Mouse (Mus musculus) ES-E14 (cell line): ENCODE measurements around the gene Acsm4. TPM values are rescaled to one million over a fixed set of nuclear protein-coding genes. Genes with fewer than 3 reads are reported as not detected.

Experiments
- DNase-seq: peaks from one replicate; pipeline ENCODE4 v3.0.0-alpha.2; 2013; ENCODE audit warnings: low read depth, low spot score
- H3K27ac ChIP-seq: 2 replicates; pipeline ENCODE4 v1.5.1; 2012; ENCODE audit warnings: low read depth, mild to moderate bottlenecking, low read length, moderate library complexity, mixed read lengths; ENCODE audit not compliant: poor library complexity, insufficient read depth, severe bottlenecking
- H3K36me3 ChIP-seq: 2 replicates; pipeline ENCODE4 v1.6.1; 2012; ENCODE audit warnings: mild to moderate bottlenecking, low read length, moderate library complexity, mixed read lengths; ENCODE audit not compliant: control insufficient read depth, poor library complexity, insufficient read depth, severe bottlenecking
- H3K4me1 ChIP-seq, 2 experiments: fragments of 150-350 bp in 1 of 2; sonication (generic) in 1 of 2; 2 replicates each; pipeline ENCODE4 v1.6.1; 2012; ENCODE audit warnings: low read length in 2 of 2, mild to moderate bottlenecking in 1 of 2, mixed read lengths in 1 of 2; ENCODE audit not compliant: control insufficient read depth in 2 of 2, insufficient read depth in 2 of 2, poor library complexity in 1 of 2
- H3K4me3 ChIP-seq, 2 experiments: fragments of 150-350 bp in 1 of 2; sonication (generic) in 1 of 2; 2 replicates each; pipeline ENCODE4 v1.5.1; 2012; ENCODE audit warnings: low read length in 2 of 2, low read depth in 1 of 2, mild to moderate bottlenecking in 1 of 2, mixed read lengths in 1 of 2; ENCODE audit not compliant: insufficient read depth in 1 of 2, poor library complexity in 1 of 2, severe bottlenecking in 1 of 2
- H3K9ac ChIP-seq: 2 replicates; pipeline ENCODE4 v1.6.1; 2012; ENCODE audit warnings: low read depth, mild to moderate bottlenecking, low read length, mixed read lengths; ENCODE audit not compliant: poor library complexity, insufficient read depth, severe bottlenecking
- H3K9me3 ChIP-seq: fragments of 150-350 bp; sonication (generic); 2 replicates; pipeline ENCODE4 v1.6.1; 2012; ENCODE audit warnings: low read depth, mild to moderate bottlenecking, low read length; ENCODE audit not compliant: control insufficient read depth, insufficient read depth
- CHD2 ChIP-seq: IDR thresholded peaks from 2 replicates; pipeline ENCODE4 v1.6.1; 2014; ENCODE audit warnings: mild to moderate bottlenecking, low read depth, low read length, inconsistent platforms
- HCFC1 ChIP-seq: IDR thresholded peaks from 2 replicates; pipeline ENCODE4 v1.6.1; 2012; ENCODE audit warnings: low read length, inconsistent platforms, borderline replicate concordance; ENCODE audit not compliant: insufficient read depth
- MAFK ChIP-seq: IDR thresholded peaks from 2 replicates; pipeline ENCODE4 v1.6.1; 2014; ENCODE audit warnings: mild to moderate bottlenecking, low read depth, low read length, inconsistent platforms; ENCODE audit not compliant: insufficient read depth
- ZC3H11A ChIP-seq: IDR thresholded peaks from 2 replicates; pipeline ENCODE4 v1.6.1; 2012; ENCODE audit warnings: low read depth, mild to moderate bottlenecking, inconsistent platforms, low read length, borderline replicate concordance
- ZNF384 ChIP-seq: IDR thresholded peaks from 2 replicates; pipeline ENCODE4 v1.6.1; 2012; ENCODE audit warnings: low read depth, low read length, inconsistent platforms
- in situ Hi-C, 2 experiments: fragments of 600-800 bp; cut with MboI; formaldehyde crosslinking; loops; one replicate each; pipeline ENCODE4 v1.15.1; 2025; ENCODE audit warnings: low sequenced_read_pairs in 2 of 2, inconsistent platforms in 1 of 2; ENCODE audit not compliant: unreplicated experiment in 2 of 2
- total RNA-seq: library from RNA; depleted of rRNA; stranded (reverse); fragments of 300-350 nt; gene quantifications from 2 replicates; pipeline ENCODE4 v1.2.3, GENCODE M21; 2012

Acsm4 gene
- total RNA-seq, 1 experiment: 3.2 TPM

- no peak overlapping the region for H3K4me3 ChIP-seq
- H3K36me3 ChIP-seq: no peaks in the 10 kb centered on the region
- H3K27ac ChIP-seq: no peak overlapping the region
- peak; percentile 39 for DNase-seq
- H3K4me1 ChIP-seq: no peaks in the 10 kb centered on the region
- in situ Hi-C loops: no loop called here
- H3K9me3 ChIP-seq: no peaks in the 10 kb centered on the region
- no peak overlapping the region for H3K9ac ChIP-seq
- TF ChIP-seq CHD2 (no peak), MAFK (no peak), ZC3H11A (peak; percentile 53; the same call in 1 of the 2 replicates)
These were observed 16.4 kb upstream of the Acsm4 start for GRCm38 (mm10) chr7:119673465-119673864.

GRCm38 (mm10) chr7:119680107-119680506 is 9.7 kb upstream of the Acsm4 start:
- DNase-seq: no peak
- Histone ChIP-seq H3K36me3 (no peaks in the 10 kb centered on the region), H3K4me3 (no peak overlapping the region), H3K27ac (no peak overlapping the region), H3K9me3 (no peaks in the 10 kb centered on the region), H3K4me1 (no peaks in the 10 kb centered on the region), H3K9ac (no peak overlapping the region)
- in situ Hi-C loops: no loop called here
- no peak for TF ChIP-seq ZC3H11A
- TF ChIP-seq MAFK: no peak

DNA sequence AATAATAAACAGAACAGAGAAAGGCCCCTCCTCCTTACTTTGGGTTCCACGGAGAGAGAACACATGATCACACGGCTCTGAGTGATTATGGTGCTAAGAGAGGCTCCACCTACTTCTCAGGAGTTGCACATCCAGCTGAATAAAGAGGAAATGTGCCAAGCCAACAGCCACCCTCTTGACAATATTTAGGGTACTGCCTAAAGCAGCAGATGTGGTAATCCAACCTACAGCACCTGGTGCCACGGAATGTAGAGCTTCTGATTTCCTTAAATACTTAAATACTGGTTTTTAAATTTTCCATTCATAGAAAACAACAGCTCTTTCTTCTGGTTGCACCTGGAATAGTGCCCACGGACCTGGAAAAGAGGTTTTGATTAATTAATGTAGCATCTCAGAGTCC is 7.1 kb upstream of the Acsm4 start:
- Histone ChIP-seq H3K4me3 (no peak overlapping the region), H3K9me3 (no peaks in the 10 kb centered on the region), H3K27ac (no peak overlapping the region), H3K4me1 (no peaks in the 10 kb centered on the region), H3K36me3 (no peaks in the 10 kb centered on the region), H3K9ac (no peak overlapping the region)
- no peak for DNase-seq
- TF ChIP-seq CHD2 (no peak), ZC3H11A (no peak), MAFK (no peak), ZNF384 (no peak), HCFC1 (no peak)
- in situ Hi-C loops: no loop called here

DNA sequence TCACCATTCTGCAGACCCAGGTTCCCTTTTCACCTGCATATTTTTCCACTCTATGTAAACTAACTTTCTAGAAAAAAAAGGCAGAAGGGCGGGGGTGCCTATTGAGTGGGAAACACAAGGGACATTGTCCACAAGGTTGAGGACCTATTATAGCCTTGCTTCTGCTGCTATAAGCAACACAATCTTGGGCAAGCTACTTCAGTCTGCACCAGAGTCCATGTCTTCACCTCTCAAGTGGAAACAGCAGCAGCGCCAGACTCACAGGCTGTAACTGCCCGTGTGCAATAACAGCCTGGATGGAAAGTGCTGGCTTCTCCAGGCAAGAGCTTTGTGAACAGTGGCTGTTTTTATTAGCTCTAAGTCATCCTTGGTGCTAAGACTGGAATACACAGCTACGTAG is 2.5 kb downstream of the Acsm4 start:
- Histone ChIP-seq H3K9me3 (no peaks in the 10 kb centered on the region), H3K27ac (no peak overlapping the region), H3K9ac (no peak overlapping the region), H3K36me3 (no peaks in the 10 kb centered on the region), H3K4me3 (no peak overlapping the region), H3K4me1 (peaks cover 0 to 2% of the 10 kb centered on the region in 2 experiments; a peak in 1 of 4 replicates)
- TF ChIP-seq ZC3H11A (no peak), ZNF384 (no peak), MAFK (no peak), CHD2 (no peak)
- no peak for DNase-seq
- in situ Hi-C loops: no loop called here

DNA sequence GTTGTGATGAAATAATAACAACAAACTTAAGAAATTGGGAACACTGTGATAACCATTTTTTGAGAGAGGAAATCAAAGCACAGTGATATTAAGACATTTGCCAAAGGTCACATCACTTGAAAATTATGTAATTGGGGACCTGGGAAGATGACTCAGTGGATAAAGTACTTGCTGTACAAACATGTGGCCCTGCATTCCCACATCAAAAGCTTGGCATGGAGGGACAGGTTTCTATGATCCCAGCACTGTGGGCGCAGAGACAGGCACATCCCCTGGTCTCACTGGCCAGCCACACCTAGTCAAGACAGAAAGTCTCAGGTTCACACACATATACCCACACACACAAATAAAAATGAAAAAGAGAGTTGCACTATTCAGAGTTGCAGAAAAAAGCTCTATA is 5.1 kb downstream of the Acsm4 start:
- no peak for TF ChIP-seq CHD2
- TF ChIP-seq ZC3H11A: no peak
- no peak for TF ChIP-seq MAFK
- no peak for TF ChIP-seq ZNF384
- no peak for TF ChIP-seq HCFC1
- no peak overlapping the region for H3K4me3 ChIP-seq
- no peak overlapping the region for H3K9ac ChIP-seq
- in situ Hi-C loops: no loop called here
- H3K4me1 ChIP-seq: peaks cover 0 to 2% of the 10 kb centered on the region in 2 experiments; a peak in 1 of 4 replicates
- no peak for DNase-seq
- H3K9me3 ChIP-seq: no peaks in the 10 kb centered on the region
- H3K27ac ChIP-seq: no peak overlapping the region
- no peaks in the 10 kb centered on the region for H3K36me3 ChIP-seq
